Mouse (Mus musculus) lung, postnatal 4 days (tissue): ENCODE measurements at regions not wholly inside any gene's neighbourhood (a gene's known extent, or its start where the extent isn't known, plus 50 kb on each side); places are given as distances from the start of the nearest gene placed in this dataset.

Experiments
- DNase-seq, 2 experiments: peaks; one replicate each; pipeline ENCODE4 v3.0.0; 2021

- DNase-seq = no peak
These were observed 65.6 kb downstream of the 4933402N22Rik start for GRCm38 (mm10) chr5:11983452-11983851.

DNA sequence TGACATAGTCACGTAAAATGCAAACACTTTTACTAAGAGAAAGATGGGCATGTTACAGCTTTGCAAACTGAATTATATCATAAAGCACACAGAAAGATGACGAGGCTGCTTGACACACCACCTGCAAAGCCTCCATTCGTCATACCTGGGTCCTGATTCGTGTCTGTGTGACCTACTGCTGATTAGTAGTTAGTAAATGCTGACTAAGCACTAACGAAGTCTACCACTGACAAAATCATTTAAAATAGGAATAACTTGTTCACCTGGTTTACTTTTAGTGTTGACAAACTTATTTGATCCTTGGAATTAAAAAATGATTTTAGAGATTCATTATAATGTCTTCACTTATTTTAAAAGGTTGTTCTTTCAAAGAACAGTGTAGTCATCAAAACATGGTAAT is 71.3 kb downstream of the 4933402N22Rik start:
- no peak for DNase-seq

DNA sequence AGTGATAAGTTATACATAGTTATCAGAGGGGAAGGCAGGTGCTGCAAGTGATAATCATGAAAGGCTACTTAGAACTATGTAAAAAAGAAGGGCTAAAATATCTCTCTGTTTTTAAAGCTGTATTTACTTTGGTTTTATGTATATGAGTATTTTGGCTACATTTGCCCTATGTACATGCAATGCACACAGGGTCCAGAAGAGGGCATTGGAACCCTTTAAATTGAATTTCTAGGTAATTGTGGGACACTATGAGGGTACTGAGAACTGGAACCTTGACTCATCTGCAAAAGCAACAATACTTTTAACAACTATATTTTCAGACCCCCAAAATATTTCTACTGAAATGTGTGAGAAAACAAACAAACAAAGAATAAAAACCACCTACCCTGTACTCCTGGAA is 82.9 kb downstream of the 4933402N22Rik start:
- DNase-seq = no peak

DNA sequence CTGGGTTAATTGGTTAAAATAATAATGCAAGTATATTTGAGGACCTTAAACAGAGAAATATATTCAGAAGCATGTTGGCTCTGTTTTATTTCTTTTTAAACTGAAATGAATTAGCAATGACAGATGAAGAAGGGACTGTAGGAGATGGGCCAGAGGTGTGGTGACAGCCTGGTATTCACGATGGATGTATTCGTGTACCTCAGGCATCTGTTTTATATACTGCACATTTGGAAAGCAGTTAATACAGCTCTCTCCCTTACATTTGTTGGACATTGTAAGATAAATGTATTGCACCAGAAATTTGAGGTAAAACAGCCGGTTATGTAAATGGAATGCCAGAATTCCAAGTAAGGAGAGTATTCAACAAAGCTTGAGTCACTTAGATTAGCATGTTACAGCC is 88.6 kb downstream of the 4933402N22Rik start:
- no peak for DNase-seq

- no peak for DNase-seq
These were observed 98.5 kb downstream of the 4933402N22Rik start for GRCm38 (mm10) chr5:12016332-12016731.

GRCm38 (mm10) chr5:12020489-12020888 is 102.6 kb downstream of the 4933402N22Rik start:
- DNase-seq = no peak

- DNase-seq = no peak
These were observed 107.0 kb downstream of the 4933402N22Rik start for GRCm38 (mm10) chr5:12024705-12025383.

DNA sequence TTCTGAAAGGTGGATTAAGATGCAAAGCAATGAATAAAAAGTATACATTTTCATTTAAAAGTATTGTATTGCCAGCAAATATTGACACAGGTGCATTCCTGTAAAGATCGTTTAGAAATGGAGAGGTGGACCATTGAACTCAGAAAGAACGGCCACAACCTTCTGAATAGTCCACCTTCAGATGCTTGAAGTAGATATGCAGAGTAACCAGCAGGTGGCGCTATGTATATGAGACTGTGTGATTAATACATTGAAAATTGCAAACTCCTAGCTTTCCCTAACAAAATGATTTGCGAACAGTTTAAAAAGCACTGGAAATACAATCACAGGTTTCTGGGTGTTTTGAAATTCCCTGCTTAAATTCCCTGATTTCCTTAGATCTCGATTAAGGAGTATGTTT is 112.2 kb downstream of the 4933402N22Rik start:
- peak in 1 of 2 experiments; percentile 25 for DNase-seq

DNA sequence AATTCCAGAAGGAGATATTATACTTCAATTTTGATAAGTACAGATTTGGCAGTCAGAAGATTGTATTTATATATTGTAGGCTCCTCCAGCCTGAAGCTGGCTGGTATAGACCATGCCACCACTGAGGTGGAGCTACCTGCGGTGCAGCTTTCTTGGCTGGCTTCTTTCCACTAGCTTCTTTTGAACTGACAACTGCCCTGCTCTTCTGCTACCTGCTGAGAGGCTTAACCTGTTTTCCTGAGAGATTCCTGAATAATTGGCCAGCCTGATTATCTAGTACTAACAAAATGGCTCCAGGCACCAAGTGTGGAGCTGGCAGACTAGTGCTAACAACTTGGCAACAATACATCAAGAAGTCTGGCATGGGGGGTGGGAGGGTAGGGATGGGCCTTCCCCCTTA is 132.0 kb downstream of the 4933402N22Rik start:
- DNase-seq = no peak

DNA sequence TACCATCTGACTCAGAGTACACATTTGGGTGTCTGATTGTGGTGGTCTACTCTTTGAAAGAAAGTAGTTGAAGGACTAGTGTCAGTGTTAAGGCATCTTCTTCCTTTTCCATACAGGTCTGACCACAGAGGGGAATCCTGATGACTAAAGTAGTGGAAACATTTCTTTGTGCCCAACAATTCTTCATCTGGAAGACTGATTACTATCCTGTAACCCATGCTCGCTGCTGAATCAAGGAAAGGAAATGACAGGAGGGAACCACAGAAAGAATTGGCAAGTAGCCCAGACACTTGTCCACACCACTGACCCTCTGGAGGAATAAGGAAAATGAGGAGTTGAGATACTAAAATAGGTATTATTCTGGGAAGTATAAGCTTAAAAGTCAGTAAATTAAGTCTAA is 162.3 kb downstream of the 4933402N22Rik start:
- no peak for DNase-seq

- no peak for DNase-seq
These were observed 175.8 kb downstream of the 4933402N22Rik start for GRCm38 (mm10) chr5:12093680-12094079.

DNA sequence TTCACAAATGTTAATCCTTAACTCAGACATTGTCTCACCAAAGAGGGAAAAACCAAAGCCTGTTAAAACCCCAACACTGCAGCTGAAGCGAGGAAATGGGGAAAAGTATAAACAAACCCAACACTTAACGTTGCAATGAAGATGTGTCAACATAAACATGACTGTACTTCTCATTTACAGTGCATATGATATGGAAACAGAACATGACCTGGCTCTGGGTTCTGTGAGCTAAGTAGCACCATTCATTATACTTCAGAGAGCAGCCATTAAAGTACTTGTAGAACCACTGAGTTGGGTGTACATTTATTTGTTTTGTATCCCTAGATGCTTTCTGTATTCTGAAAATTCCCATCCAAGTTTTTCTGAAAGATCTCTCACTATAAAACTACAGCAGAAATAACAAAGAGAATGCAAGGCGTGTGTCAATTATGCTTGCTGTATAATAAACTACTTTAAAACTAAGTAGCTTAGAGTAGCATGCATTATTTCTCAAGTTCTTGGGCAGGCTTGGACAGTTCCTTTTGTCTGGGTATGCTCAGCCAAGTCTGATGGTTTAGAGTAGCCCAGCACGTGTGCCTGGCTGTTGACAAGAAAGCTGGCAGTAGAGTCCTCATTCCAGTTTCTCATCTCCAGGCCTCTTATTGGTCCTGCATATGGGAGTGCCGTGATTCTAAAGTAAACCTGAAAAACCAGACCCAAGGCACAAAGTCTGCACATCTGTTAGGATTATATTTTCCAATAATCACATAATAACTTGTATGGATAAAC is 198.9 kb downstream of the 4933402N22Rik start:
- DNase-seq = no peak

- no peak for DNase-seq
These were observed 207.1 kb downstream of the 4933402N22Rik start for GRCm38 (mm10) chr5:12124935-12125334.

GRCm38 (mm10) chr5:12127484-12128265 is 209.8 kb downstream of the 4933402N22Rik start:
- no peak for DNase-seq

- no peak for DNase-seq
These were observed 221.1 kb downstream of the 4933402N22Rik start for GRCm38 (mm10) chr5:12138961-12139360.

DNA sequence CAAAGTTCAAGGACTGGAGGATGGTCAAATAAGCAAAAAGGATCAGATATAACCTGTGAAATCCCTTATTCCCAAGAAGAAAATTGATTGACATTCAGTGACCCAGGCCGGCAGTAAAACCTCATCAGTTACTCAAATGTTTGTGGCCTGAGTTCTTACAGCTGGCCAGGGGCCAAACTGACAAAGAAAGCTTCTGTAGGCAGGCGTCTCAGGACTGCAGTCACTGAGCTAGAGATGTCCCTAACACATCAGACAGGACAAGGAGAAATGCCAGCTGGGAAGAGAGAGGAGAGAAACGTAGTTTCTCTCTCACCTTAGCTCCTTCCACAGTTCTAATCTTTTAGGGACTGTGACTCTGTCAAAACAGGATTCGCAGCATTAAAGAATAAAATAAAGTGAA is 229.9 kb upstream of the Sema3d start:
- DNase-seq = no peak

- DNase-seq = no peak
These were observed 228.6 kb upstream of the Sema3d start for GRCm38 (mm10) chr5:12154551-12155091.

DNA sequence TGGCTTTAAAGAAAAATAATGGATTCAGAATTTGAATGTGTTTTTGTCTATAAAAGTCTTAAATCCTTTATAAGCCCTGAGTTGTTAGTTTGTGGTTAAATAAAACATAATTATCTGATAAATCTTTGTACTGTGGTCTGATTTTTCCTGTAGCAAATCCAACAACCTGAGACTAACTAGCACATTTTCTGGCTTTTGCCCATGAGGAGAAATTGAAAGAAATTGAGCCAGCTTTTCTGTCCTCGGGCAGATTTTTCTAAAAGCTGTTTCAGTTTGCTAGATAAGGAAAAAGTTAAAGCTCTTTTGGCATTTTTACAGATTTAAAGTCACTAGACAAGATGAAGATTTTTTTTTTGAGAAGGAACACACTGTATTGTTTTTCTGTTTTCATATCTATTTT is 191.5 kb upstream of the Sema3d start:
- DNase-seq = no peak

- DNase-seq = no peak
These were observed 175.7 kb upstream of the Sema3d start for GRCm38 (mm10) chr5:12207452-12207851.

GRCm38 (mm10) chr5:12209631-12210030 is 173.6 kb upstream of the Sema3d start:
- DNase-seq = no peak

DNA sequence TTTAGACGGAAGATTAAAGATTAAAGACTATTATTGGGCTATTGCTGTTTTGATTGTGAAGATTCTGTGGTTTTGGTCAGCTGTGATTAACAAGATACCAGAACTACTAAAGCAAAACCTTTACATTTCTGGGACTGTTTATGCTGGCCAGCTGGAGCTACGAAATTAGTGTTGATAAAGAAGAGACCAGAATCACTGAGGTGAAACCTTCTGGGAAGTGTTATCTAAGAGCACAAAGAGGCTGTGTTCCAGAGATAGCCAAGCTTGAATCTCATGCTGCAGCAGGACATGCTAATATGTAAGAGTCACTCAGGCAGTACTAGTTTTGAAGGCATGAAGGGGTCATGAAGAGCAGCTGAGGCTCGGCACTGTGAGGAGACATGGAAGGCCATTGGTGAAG is 169.7 kb upstream of the Sema3d start:
- DNase-seq = no peak

GRCm38 (mm10) chr5:12219424-12220107 is 163.6 kb upstream of the Sema3d start:
- no peak for DNase-seq

GRCm38 (mm10) chr5:12222622-12223021 is 160.6 kb upstream of the Sema3d start:
- DNase-seq = no peak
